In the genomic region with DNA sequence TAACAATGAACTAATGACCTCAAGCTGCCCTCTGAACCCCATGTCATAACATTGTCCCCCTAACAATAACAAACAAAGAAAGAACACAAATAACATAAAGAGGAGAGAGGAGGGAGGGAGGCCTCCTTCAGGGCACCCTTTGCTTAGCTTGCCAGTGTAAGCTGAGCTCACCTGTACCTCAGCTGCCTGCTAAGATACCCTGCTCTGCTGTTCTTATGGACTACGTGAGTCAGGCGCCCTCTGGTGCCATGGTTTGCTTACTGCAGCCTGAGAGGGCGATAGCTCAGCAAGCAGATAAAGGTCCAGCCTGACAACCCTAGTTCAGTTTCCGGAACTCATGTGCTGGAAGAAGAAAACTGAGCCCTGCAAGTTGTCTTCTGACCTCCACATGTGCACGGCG, we compare ENCODE assay signal across 9 mouse cellular contexts.
DNase-seq lines count a peak whose midpoint lies in the region; ATAC-seq and TF ChIP-seq lines count a peak whose summit lies in the region.
"Had no signal": no experiment of that assay in that cellular context is flagged by ENCODE, and none has a peak within 500 bp of the region (broad histone marks: within the 10 kb centered on the region; RNA-seq: fewer than 3 reads in every experiment).

No protein-coding gene starts in this region.

- no peak for ATAC-seq in CD4-positive, CD25-positive, alpha-beta regulatory T cell, adult 4 months
- no peak for ATAC-seq in kidney, embryonic 14.5 days (ENCODE audit: low FRiP score, low TSS enrichment)
- no peak for ATAC-seq in intestine, embryonic 15.5 days

- TF ChIP-seq CTCF in kidney, adult 2 months (conservative IDR thresholded peaks at IDR 0.05; ENCODE audit: insufficient read depth, insufficient read length, low read depth, low read length), result peak; percentile 75
- peak; percentile 82; the same call in 1 of the 2 replicates for TF ChIP-seq CTCF in testis, adult 2 months (IDR thresholded peaks at IDR 0.05; ENCODE audit: control insufficient read depth, insufficient read depth, insufficient replicate concordance, low read depth, low read length)

- no peaks in the 10 kb centered on the region for H3K4me1 ChIP-seq in kidney, adult 2 months (ENCODE audit: control insufficient read depth, insufficient read depth, low read length)
- peaks cover 13% of the 10 kb centered on the region; the same call in 1 of the 2 replicates for H3K4me1 ChIP-seq in kidney, embryonic 14.5 days (ENCODE audit: control insufficient read depth, insufficient read depth, low read length)
- H3K4me1 ChIP-seq in testis, adult 2 months (ENCODE audit: control insufficient read depth, insufficient read depth, low read length), result peaks cover 7% of the 10 kb centered on the region
- peaks cover 6% of the 10 kb centered on the region; the same call in 1 of the 2 replicates for H3K4me1 ChIP-seq in intestine, embryonic 15.5 days (replicated peaks)

- TF ChIP-seq POLR2A in kidney, adult 2 months (IDR thresholded peaks at IDR 0.05; ENCODE audit: low read depth, low read length), result no peak
- no peak for TF ChIP-seq POLR2A in testis, adult 2 months (IDR thresholded peaks at IDR 0.05; ENCODE audit: control insufficient read depth, low read depth, low read length)

- no peaks in the 10 kb centered on the region for H3K27me3 ChIP-seq in kidney, adult 2 months (replicated peaks; ENCODE audit: control insufficient read depth, insufficient read depth, low read length)
- no peaks in the 10 kb centered on the region for H3K27me3 ChIP-seq in kidney, embryonic 14.5 days (ENCODE audit: control insufficient read depth, insufficient read depth, low read length)
- no peaks in the 10 kb centered on the region for H3K27me3 ChIP-seq in testis, adult 2 months (ENCODE audit: control insufficient read depth, insufficient read depth, low read length)
- no peaks in the 10 kb centered on the region for H3K27me3 ChIP-seq in intestine, embryonic 15.5 days (replicated peaks)
- H3K27me3 ChIP-seq: embryonic facial prominence, embryonic 15.5 days had no signal

- H3K27ac ChIP-seq in kidney, adult 2 months (ENCODE audit: insufficient read depth, low read depth, low read length), result no peak overlapping the region
- H3K27ac ChIP-seq in kidney, embryonic 14.5 days (ENCODE audit: low read depth, low read length), result no peak overlapping the region
- no peak overlapping the region for H3K27ac ChIP-seq in testis, adult 2 months (ENCODE audit: control insufficient read depth, insufficient read depth, low read depth, low read length)
- H3K27ac ChIP-seq in intestine, embryonic 15.5 days, result no peak overlapping the region

- peak; percentile 71 for DNase-seq in CD4-positive, CD25-positive, alpha-beta regulatory T cell, adult 2 months (ENCODE audit: low read depth, low spot score)
- peak; percentile 56 for DNase-seq in kidney, adult 2 months
- DNase-seq in MN1 (ENCODE audit: low spot score), result peak; percentile 32
- peak; percentile 48 to 73 for DNase-seq in kidney, postnatal 36 days

- H3K9me3 ChIP-seq in kidney, embryonic 14.5 days (ENCODE audit: control insufficient read depth, low read length), result no peaks in the 10 kb centered on the region
- no peaks in the 10 kb centered on the region for H3K9me3 ChIP-seq in intestine, embryonic 15.5 days
- H3K9me3 ChIP-seq: embryonic facial prominence, embryonic 15.5 days had no signal

- H3K9ac ChIP-seq in kidney, embryonic 14.5 days (ENCODE audit: low read depth, low read length), result no peak overlapping the region
- H3K9ac ChIP-seq in intestine, embryonic 15.5 days, result no peak overlapping the region
- H3K9ac ChIP-seq: embryonic facial prominence, embryonic 15.5 days had no signal

- no peaks in the 10 kb centered on the region for H3K36me3 ChIP-seq in kidney, adult 2 months (ENCODE audit: control insufficient read depth, insufficient read depth, low read length)
- no peaks in the 10 kb centered on the region for H3K36me3 ChIP-seq in kidney, embryonic 14.5 days (ENCODE audit: control insufficient read depth, insufficient read depth, low read length)
- H3K36me3 ChIP-seq in testis, adult 2 months (ENCODE audit: control insufficient read depth, insufficient read depth, low read length), result no peaks in the 10 kb centered on the region
- H3K36me3 ChIP-seq in intestine, embryonic 15.5 days, result no peaks in the 10 kb centered on the region
- H3K36me3 ChIP-seq: embryonic facial prominence, embryonic 15.5 days had no signal

- no peak overlapping the region for H3K4me2 ChIP-seq in kidney, embryonic 14.5 days (replicated peaks; ENCODE audit: low read depth, low read length)
- H3K4me2 ChIP-seq in intestine, embryonic 15.5 days (replicated peaks), result no peak overlapping the region
- H3K4me2 ChIP-seq: embryonic facial prominence, embryonic 15.5 days had no signal

- H3K4me3 ChIP-seq in kidney, adult 2 months (ENCODE audit: insufficient read depth, low read depth, low read length), result no peak overlapping the region
- H3K4me3 ChIP-seq in kidney, embryonic 14.5 days (ENCODE audit: low read length), result no peak overlapping the region
- no peak overlapping the region for H3K4me3 ChIP-seq in testis, adult 2 months (ENCODE audit: control insufficient read depth, low read depth, low read length)
- no peak overlapping the region for H3K4me3 ChIP-seq in intestine, embryonic 15.5 days (replicated peaks)
- H3K4me3 ChIP-seq: embryonic facial prominence, embryonic 15.5 days had no signal

- WGBS in kidney, adult 2 months, result 85% methylated on average over 6 of the region's 6 CpGs
- 81% methylated on average over 6 of the region's 6 CpGs for WGBS in kidney, embryonic 14.5 days
- WGBS in intestine, embryonic 15.5 days, result 76% methylated on average over 6 of the region's 6 CpGs
